Mouse (Mus musculus) embryonic facial prominence, embryonic 15.5 days (tissue): ENCODE measurements at regions not wholly inside any gene's neighbourhood (a gene's known extent, or its start where the extent isn't known, plus 50 kb on each side); places are given as distances from the start of the nearest gene placed in this dataset.
"Not testable (repeated sequence)": the region's sequence is repeated elsewhere in the genome, so short reads cannot be mapped to it uniquely, and the experiment has no call there.

Source experiments
- ATAC-seq: fragments of 200-750 bp; cut with Nextera tagmentation; 2 replicates; pipeline ENCODE4 v1.8.0; 2017; ENCODE audit warnings: low read depth, moderate TSS enrichment; ENCODE audit not compliant: insufficient number of reproducible peaks, low FRiP score, low TSS enrichment
- H3K27ac ChIP-seq: fragments of 300-500 bp; sonication (generic); replicated peaks from 2 replicates; pipeline ENCODE4 v1.5.1; 2015; ENCODE audit warnings: mild to moderate bottlenecking, inconsistent platforms
- H3K27me3 ChIP-seq: fragments of 300-500 bp; sonication (generic); 2 replicates; pipeline ENCODE4 v1.6.1; 2015; ENCODE audit warnings: inconsistent platforms
- H3K36me3 ChIP-seq: fragments of 300-500 bp; sonication (generic); 2 replicates; pipeline ENCODE4 v1.6.1; 2015; ENCODE audit warnings: mild to moderate bottlenecking, inconsistent platforms
- H3K4me1 ChIP-seq: fragments of 300-500 bp; sonication (generic); 2 replicates; pipeline ENCODE4 v1.6.1; 2015; ENCODE audit warnings: inconsistent platforms
- H3K4me2 ChIP-seq: fragments of 300-500 bp; sonication (generic); replicated peaks from 2 replicates; pipeline ENCODE4 v1.6.1; 2015; ENCODE audit warnings: mild to moderate bottlenecking, inconsistent platforms
- H3K4me3 ChIP-seq: fragments of 300-500 bp; sonication (generic); replicated peaks from 2 replicates; pipeline ENCODE4 v1.5.1; 2015; ENCODE audit warnings: mild to moderate bottlenecking, inconsistent platforms
- H3K9ac ChIP-seq: fragments of 300-500 bp; sonication (generic); 2 replicates; pipeline ENCODE4 v1.6.1; 2015; ENCODE audit warnings: inconsistent platforms
- H3K9me3 ChIP-seq: fragments of 300-500 bp; sonication (generic); replicated peaks from 2 replicates; pipeline ENCODE4 v1.6.1; 2016; ENCODE audit warnings: inconsistent platforms
- WGBS: fragments of 180-500 bp; shearing (Covaris S2); methylation state at CpG from one replicate; pipeline ENCODE4 v1.1.7; 2015; 5-methylcytosine and 5-hydroxymethylcytosine counted together

DNA sequence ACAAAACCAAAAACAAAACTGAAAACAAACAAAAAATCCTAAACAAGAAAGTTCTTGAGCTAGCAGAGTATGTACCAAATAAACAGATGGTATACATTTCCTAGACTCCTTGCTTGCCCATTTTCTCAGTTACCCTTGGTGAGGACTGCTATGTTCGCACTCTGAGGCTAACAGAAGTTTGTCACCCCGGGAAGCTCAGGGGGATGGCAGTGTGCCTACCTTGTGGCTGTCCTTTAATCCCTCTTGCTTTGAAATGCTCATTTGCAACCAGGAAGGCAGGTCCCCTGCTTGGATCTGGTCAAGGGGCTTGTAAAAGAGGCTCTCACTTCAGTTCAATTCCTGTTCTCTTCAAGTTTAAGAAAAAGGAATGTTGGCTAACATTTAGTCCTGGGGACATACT, 462.4 kb downstream of the Gja1 start:
- H3K4me2 ChIP-seq, result no peak overlapping the region
- peaks cover 17% of the 10 kb centered on the region for H3K4me1 ChIP-seq
- H3K4me3 ChIP-seq, result no peak overlapping the region
- no peak overlapping the region for H3K9ac ChIP-seq
- ATAC-seq, result no peak
- H3K27me3 ChIP-seq, result no peaks in the 10 kb centered on the region
- no peaks in the 10 kb centered on the region for H3K36me3 ChIP-seq
- no peak overlapping the region for H3K27ac ChIP-seq
- no peaks in the 10 kb centered on the region for H3K9me3 ChIP-seq
- 26% methylated on average over 2 of the region's 2 CpGs for WGBS

DNA sequence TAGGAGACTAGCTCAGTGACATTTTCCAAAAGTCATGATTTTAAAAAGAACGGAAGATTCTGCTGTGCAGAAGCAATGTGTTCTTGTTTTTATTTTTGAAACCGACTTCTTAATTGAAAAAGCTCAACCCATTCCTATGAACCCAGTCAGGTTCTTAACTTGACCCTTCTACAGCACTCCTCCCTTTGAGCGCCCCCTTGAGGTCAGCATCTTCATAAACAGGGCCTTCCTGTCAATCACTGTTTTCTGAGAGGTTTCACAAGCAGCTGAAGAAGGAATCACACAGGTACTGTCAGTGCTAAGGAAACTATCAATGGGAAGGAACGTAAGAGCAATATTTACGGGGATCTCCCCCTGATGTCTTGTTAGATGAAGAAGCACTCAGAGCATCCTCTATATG, 463.6 kb downstream of the Gja1 start:
- no peaks in the 10 kb centered on the region for H3K9me3 ChIP-seq
- H3K27me3 ChIP-seq, result no peaks in the 10 kb centered on the region
- WGBS, result 54% methylated on average over 5 of the region's 5 CpGs
- H3K36me3 ChIP-seq, result no peaks in the 10 kb centered on the region
- ATAC-seq, result no peak
- H3K4me1 ChIP-seq, result peaks cover 17% of the 10 kb centered on the region
- H3K27ac ChIP-seq, result no peak overlapping the region
- H3K4me2 ChIP-seq, result no peak overlapping the region
- no peak overlapping the region for H3K4me3 ChIP-seq
- H3K9ac ChIP-seq, result no peak overlapping the region

DNA sequence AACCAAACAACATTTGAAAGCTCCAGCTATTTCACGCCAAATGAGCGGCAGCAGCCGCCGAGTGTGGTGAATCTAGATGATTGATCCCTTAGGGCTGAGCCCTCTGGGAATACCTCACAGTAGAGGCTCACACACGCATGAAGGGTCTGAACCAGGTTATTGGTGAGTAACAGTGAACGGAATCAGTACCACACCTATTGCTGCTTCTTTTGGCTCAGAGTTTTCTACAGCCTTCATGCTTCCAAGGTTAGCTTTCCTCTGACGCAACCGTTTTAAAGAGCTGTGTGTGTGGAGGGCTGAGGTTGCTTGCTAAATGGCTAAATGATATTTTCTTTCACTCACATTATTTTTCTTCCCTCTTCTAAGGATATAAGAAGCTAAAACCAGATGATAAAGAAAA, 464.4 kb downstream of the Gja1 start:
- Histone ChIP-seq H3K36me3 (no peaks in the 10 kb centered on the region), H3K27ac (no peak overlapping the region), H3K9me3 (no peaks in the 10 kb centered on the region), H3K4me3 (no peak overlapping the region), H3K9ac (no peak overlapping the region), H3K4me1 (peaks cover 17% of the 10 kb centered on the region), H3K4me2 (no peak overlapping the region), H3K27me3 (no peaks in the 10 kb centered on the region)
- no peak for ATAC-seq
- 42% methylated on average over 8 of the region's 8 CpGs for WGBS

DNA sequence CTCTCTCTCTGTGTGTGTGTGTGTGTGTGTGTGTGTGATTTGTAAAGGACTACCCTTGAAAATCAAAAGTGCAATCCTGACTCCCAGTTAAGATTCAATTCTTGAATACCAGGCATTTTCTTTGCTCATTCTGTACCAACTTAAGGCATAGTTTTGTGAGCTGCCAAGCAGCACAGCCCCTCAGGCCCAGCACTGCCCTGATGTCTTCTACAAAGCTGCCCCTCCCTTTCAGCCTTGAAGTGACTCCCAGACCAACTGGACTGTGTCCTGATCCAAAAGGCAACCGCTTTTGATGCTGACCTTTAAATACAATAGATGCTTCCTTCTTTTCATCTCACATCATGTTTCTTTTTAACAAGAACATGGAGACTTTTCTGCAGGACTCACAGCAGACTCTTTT, 464.8 kb downstream of the Gja1 start:
- H3K27ac ChIP-seq, result no peak overlapping the region
- no peak for ATAC-seq
- WGBS, result 44% methylated on average over 1 of the region's 1 CpGs
- no peaks in the 10 kb centered on the region for H3K27me3 ChIP-seq
- no peak overlapping the region for H3K9ac ChIP-seq
- H3K4me2 ChIP-seq, result no peak overlapping the region
- H3K4me3 ChIP-seq, result no peak overlapping the region
- H3K36me3 ChIP-seq, result no peaks in the 10 kb centered on the region
- no peaks in the 10 kb centered on the region for H3K9me3 ChIP-seq
- peaks cover 17% of the 10 kb centered on the region for H3K4me1 ChIP-seq

DNA sequence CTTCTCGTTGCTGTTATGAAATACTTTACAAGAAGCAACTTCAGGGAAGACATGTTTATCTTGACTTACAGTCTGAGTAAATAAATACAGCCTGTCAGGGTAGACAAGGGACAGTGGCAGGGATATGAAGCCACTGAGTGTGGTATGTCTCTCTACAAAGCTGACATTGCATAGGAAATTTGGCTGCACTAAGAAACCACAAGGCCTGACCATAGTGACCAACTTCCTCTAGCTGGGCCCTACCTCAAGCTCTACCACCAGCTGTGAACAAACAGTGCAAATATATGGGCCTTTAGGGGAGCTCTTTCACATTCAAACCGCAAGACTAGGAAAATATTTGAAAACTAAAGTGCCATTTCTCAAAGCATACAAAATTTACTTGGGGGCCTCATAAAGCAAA, 475.4 kb downstream of the Gja1 start:
- Histone ChIP-seq H3K27ac (no peak overlapping the region), H3K4me1 (no peaks in the 10 kb centered on the region), H3K27me3 (no peaks in the 10 kb centered on the region), H3K4me2 (no peak overlapping the region), H3K9me3 (no peaks in the 10 kb centered on the region), H3K4me3 (no peak overlapping the region), H3K36me3 (no peaks in the 10 kb centered on the region), H3K9ac (no peak overlapping the region)
- ATAC-seq, result no peak
- 71% methylated on average over 2 of the region's 2 CpGs for WGBS

DNA sequence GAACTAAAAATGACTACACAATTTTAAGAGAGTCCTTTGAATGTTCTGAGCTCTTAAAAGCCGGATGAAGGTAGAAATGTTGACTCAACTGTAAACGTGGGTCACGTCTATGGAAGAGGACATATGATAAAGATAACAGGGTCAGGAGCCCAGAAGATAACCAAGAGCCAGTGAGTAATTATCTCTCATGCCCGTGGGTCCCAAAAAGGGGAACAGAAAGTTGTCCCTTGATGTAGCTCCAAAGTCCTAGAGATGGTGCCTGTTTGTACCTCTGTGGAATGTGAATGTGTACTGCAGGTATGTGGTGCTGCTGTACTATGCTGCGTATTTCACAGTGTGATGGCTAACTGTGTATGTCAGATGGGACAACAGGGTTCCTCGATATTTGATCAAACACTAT, 479.1 kb downstream of the Gja1 start:
- H3K9me3 ChIP-seq, result no peaks in the 10 kb centered on the region
- H3K4me1 ChIP-seq, result no peaks in the 10 kb centered on the region
- no peak overlapping the region for H3K9ac ChIP-seq
- no peak overlapping the region for H3K4me2 ChIP-seq
- WGBS, result 90% methylated on average over 6 of the region's 6 CpGs
- no peak overlapping the region for H3K27ac ChIP-seq
- no peak for ATAC-seq
- H3K4me3 ChIP-seq, result no peak overlapping the region
- no peaks in the 10 kb centered on the region for H3K36me3 ChIP-seq
- H3K27me3 ChIP-seq, result no peaks in the 10 kb centered on the region

DNA sequence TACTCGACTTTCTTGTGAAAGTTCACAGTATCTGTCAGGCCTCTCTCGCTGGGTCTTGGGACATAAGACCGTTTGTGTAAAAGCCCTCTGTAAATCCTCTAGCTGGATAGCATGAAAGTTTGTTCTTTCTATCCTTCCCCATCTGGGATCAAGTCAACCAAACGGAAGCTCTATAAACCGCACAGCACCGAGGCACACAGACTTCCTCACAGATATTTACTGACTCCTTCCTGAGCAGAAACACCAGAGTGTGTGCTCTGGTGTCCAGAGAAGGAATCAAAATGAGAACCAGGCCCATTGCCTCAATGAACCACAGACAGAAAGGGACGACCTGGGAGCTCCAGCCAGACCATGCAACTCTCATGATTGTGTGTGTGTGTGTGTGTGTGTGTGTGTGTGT, 502.6 kb downstream of the Gja1 start:
- H3K9ac ChIP-seq, result no peak overlapping the region
- H3K27me3 ChIP-seq, result no peaks in the 10 kb centered on the region
- H3K9me3 ChIP-seq, result no peaks in the 10 kb centered on the region
- H3K36me3 ChIP-seq, result no peaks in the 10 kb centered on the region
- H3K4me2 ChIP-seq, result no peak overlapping the region
- no peak overlapping the region for H3K4me3 ChIP-seq
- no peak for ATAC-seq
- no peaks in the 10 kb centered on the region for H3K4me1 ChIP-seq
- H3K27ac ChIP-seq, result 0 out of 2 replicates have a peak overlapping the region, but pooled peaks have one; percentile 7
- 60% methylated on average over 7 of the region's 7 CpGs for WGBS

DNA sequence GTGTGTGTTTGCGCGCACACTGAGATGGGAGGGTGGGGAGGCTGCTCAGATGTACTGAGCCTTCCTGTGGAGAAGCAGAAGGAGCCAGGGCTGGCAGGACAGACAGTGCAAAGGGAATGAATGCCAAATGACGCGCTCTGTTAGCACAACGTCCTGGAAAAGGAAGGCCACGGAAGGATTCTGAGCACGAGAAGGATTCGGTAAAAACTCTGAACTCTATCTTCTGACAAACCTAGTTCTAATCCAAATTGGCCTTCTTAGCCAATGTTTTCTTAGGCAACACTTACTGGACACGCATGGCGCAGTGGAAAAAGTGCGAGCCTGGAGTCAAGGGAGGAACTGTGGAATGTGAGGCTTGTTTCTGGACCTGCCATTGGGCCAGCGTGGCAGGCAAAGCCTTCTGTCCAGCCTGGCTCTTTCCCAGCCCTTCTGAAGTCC, 503.0 kb downstream of the Gja1 start:
- no peaks in the 10 kb centered on the region for H3K27me3 ChIP-seq
- H3K27ac ChIP-seq, result 0 out of 2 replicates have a peak overlapping the region, but pooled peaks have one; percentile 7
- H3K4me3 ChIP-seq, result no peak overlapping the region
- H3K4me1 ChIP-seq, result no peaks in the 10 kb centered on the region
- H3K36me3 ChIP-seq, result no peaks in the 10 kb centered on the region
- no peak overlapping the region for H3K4me2 ChIP-seq
- no peak for ATAC-seq
- no peaks in the 10 kb centered on the region for H3K9me3 ChIP-seq
- H3K9ac ChIP-seq, result no peak overlapping the region
- WGBS, result 70% methylated on average over 12 of the region's 12 CpGs

DNA sequence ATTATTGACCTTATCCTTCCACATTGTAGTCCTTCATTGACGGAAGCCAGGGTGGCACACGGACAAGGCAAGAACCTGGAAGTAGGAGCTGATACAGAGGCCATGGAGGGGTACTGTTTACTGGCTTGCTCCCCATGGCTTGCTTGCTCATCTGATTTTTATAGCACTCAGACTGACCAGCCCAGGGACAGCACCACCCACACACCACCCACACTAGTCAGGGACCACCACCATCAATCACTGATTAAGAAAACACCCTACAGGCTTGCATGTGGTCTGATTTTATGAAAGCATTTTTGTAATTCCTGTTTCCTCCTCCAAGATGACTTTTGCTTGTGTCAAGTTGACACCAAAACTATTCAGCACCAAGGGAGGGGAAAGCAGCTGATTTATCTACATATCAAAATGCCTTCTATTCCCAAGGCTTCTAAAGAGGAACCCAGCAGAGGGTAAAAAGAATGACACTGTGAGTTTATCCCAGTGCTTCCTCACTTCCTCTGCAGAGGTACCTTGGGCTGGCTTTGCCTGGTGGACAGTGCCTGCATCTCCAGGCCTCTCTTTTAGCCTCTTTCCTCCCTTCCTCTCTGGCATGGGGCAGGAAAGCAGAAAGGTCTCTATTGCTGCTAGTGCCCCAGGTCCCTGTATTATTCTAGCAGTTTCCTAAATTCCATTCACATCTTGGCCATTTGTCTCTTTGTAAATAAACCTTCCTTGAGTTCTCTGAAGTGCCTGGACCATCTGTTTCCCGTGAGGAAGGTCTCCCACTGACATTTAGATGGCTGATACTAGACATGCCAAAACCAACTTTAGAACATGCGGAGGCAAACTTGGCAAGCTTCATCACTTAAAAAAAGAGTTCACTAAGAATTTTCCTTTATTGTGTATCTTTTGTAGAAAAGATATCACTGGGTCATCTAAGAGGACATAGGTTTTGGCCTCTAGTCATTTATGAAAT, 507.6 kb downstream of the Gja1 start:
- Histone ChIP-seq H3K27me3 (no peaks in the 10 kb centered on the region), H3K4me3 (no peak overlapping the region), H3K27ac (no peak overlapping the region), H3K4me1 (no peaks in the 10 kb centered on the region), H3K9ac (no peak overlapping the region), H3K9me3 (no peaks in the 10 kb centered on the region), H3K4me2 (no peak overlapping the region), H3K36me3 (no peaks in the 10 kb centered on the region)
- ATAC-seq, result no peak
- 72% methylated on average over 4 of the region's 4 CpGs for WGBS

DNA sequence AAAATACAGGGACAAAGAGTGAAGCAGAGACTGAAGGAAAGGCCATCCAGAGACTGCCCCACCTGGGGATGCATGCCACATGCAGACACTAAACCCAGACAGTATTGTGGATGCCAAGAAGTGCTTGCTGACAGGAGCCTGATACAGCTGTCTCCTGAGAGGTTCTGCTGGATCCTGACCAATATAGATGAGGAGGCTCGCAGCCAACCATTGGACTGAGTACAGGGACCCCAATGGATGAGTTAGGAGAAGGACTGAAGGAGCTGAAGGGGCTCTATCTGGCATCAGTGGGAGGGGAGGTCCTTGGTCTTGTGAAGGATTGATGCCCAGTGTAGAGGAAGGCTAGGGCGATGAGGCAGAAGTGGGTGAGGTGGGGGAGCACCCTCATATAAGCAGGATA, 514.4 kb downstream of the Gja1 start:
- not testable (repeated sequence) for H3K9ac ChIP-seq, H3K9me3 ChIP-seq, H3K36me3 ChIP-seq, H3K27ac ChIP-seq, H3K4me1 ChIP-seq, H3K4me2 ChIP-seq, H3K4me3 ChIP-seq, H3K27me3 ChIP-seq, ATAC-seq
- WGBS, result 91% methylated on average over 2 of the region's 2 CpGs

DNA sequence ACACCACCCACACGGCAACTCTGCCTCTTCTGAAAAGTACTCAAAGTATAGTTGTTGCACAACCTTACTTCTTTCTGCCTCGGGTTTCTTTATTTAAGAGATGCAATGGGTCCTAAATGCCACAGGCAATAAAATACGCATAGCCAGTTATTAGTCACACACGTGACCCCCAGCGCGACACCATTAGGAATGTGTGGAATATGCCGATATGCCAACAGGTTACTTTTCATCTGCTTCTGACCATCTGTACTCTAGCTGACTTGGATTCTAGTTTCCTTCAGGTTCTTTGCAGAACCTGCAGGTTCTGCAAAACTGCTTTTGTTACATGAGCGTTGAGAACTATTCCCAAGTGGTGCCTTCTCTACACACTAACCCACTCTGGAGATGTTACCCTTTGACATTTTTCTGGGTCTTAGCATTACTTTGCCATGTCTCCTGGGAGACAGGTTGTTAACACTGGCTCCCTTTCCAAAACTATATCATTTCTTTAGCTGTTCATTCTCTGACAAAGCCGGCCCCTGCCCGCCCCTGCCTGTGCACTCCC, 515.6 kb downstream of the Gja1 start:
- Histone ChIP-seq H3K27me3 (no peaks in the 10 kb centered on the region), H3K36me3 (no peaks in the 10 kb centered on the region), H3K4me2 (no peak overlapping the region), H3K9ac (no peak overlapping the region), H3K4me1 (0 out of 2 replicates have a peak, but pooled peaks cover 7% of the 10 kb centered on the region), H3K9me3 (no peaks in the 10 kb centered on the region), H3K27ac (no peak overlapping the region; the same call in 1 of the 2 replicates), H3K4me3 (no peak overlapping the region)
- 54% methylated on average over 10 of the region's 10 CpGs for WGBS
- no peak for ATAC-seq
